Mouse (Mus musculus) MEL (cell line): ENCODE results near the gene Hectd4. TPM values are rescaled to one million over a fixed set of nuclear protein-coding genes. Genes with fewer than 3 reads are reported as not detected.

Experiments
- DNase-seq: peaks from one replicate; pipeline ENCODE4 v3.0.0; 2011; ENCODE audit warnings: low read depth, low spot score
- H3K27ac ChIP-seq: 2 replicates; pipeline ENCODE4 v1.5.1; 2012; ENCODE audit warnings: low read depth, mild to moderate bottlenecking, control low read depth, low read length, moderate library complexity; ENCODE audit not compliant: control insufficient read depth
- H3K27me3 ChIP-seq, 2 experiments: fragments of 150-350 bp in 1 of 2; sonication (generic) in 1 of 2; 2 replicates each; pipeline ENCODE4 v1.6.1; 2012; ENCODE audit warnings: low read length in 2 of 2, mild to moderate bottlenecking in 2 of 2, improper control_type of control experiment in 1 of 2, moderate library complexity in 1 of 2; ENCODE audit not compliant: insufficient read depth in 2 of 2, control insufficient read depth in 1 of 2
- H3K36me3 ChIP-seq, 2 experiments: 2 replicates each; pipeline ENCODE4 v1.6.1; 2012 to 2014; ENCODE audit warnings: low read length in 2 of 2, improper control_type of control experiment in 1 of 2, inconsistent platforms in 1 of 2, mild to moderate bottlenecking in 1 of 2; ENCODE audit not compliant: insufficient read depth in 2 of 2, control insufficient read depth in 1 of 2
- H3K4me1 ChIP-seq, 2 experiments: fragments of 150-350 bp in 1 of 2; sonication (generic) in 1 of 2; 2 replicates each; pipeline ENCODE4 v1.6.1; 2012; ENCODE audit warnings: low read length in 2 of 2, improper control_type of control experiment in 1 of 2, mild to moderate bottlenecking in 1 of 2; ENCODE audit not compliant: insufficient read depth in 2 of 2, control insufficient read depth in 1 of 2
- H3K4me3 ChIP-seq, 2 experiments: fragments of 150-350 bp in 1 of 2; sonication (generic) in 1 of 2; 2 replicates each; pipeline ENCODE4 v1.5.1; 2012; ENCODE audit warnings: low read depth in 2 of 2, low read length in 2 of 2, mild to moderate bottlenecking in 2 of 2, moderate library complexity in 2 of 2, control low read depth in 1 of 2, improper control_type of control experiment in 1 of 2; ENCODE audit not compliant: control insufficient read depth in 1 of 2, insufficient read depth in 1 of 2
- H3K79me2 ChIP-seq: 2 replicates; pipeline ENCODE4 v1.6.1; 2012; ENCODE audit warnings: mild to moderate bottlenecking, low read length, moderate library complexity; ENCODE audit not compliant: control insufficient read depth, poor library complexity, insufficient read depth
- H3K9ac ChIP-seq: 2 replicates; pipeline ENCODE4 v1.6.1; 2012; ENCODE audit warnings: low read depth, mild to moderate bottlenecking, control low read depth, low read length, moderate library complexity; ENCODE audit not compliant: control insufficient read depth, poor library complexity, severe bottlenecking
- H3K9me3 ChIP-seq: fragments of 150-350 bp; sonication (generic); replicated peaks from 2 replicates; pipeline ENCODE4 v1.6.1; 2012; ENCODE audit warnings: mild to moderate bottlenecking, low read length, improper control_type of control experiment, moderate library complexity; ENCODE audit not compliant: insufficient read depth
- BHLHE40 ChIP-seq: IDR thresholded peaks from 2 replicates; pipeline ENCODE4 v1.6.1; 2012; ENCODE audit warnings: low read depth, mild to moderate bottlenecking, inconsistent platforms, low read length, improper control_type of control experiment, borderline replicate concordance
- E2F4 ChIP-seq: IDR thresholded peaks from 2 replicates; pipeline ENCODE4 v1.6.1; 2011; ENCODE audit warnings: low read depth, low read length, improper control_type of control experiment, borderline replicate concordance
- ELF1 ChIP-seq: IDR thresholded peaks from 2 replicates; pipeline ENCODE4 v1.6.1; 2014; ENCODE audit warnings: low read depth, mild to moderate bottlenecking, inconsistent platforms, low read length, improper control_type of control experiment, moderate library complexity
- EP300 ChIP-seq, 2 experiments: IDR thresholded peaks; 2 replicates each; pipeline ENCODE4 v1.6.1; 2011; ENCODE audit warnings: improper control_type of control experiment in 2 of 2, low read length in 2 of 2, low read depth in 1 of 2, mild to moderate bottlenecking in 1 of 2
- ETS1 ChIP-seq: IDR thresholded peaks from 2 replicates; pipeline ENCODE4 v1.6.1; 2012; ENCODE audit warnings: low read depth, mild to moderate bottlenecking, inconsistent platforms, low read length, improper control_type of control experiment, moderate library complexity
- JUND ChIP-seq: IDR thresholded peaks from 2 replicates; pipeline ENCODE4 v1.6.1; 2011; ENCODE audit warnings: low read depth, mild to moderate bottlenecking, improper control_type of control experiment, low read length
- KAT2A ChIP-seq: conservative IDR thresholded peaks from 2 replicates; pipeline ENCODE4 v1.6.1; 2012; ENCODE audit warnings: low read depth, low read length, improper control_type of control experiment, inconsistent platforms
- MAX ChIP-seq: IDR thresholded peaks from 2 replicates; pipeline ENCODE4 v1.6.1; 2011; ENCODE audit warnings: low read length, improper control_type of control experiment
- MAZ ChIP-seq: IDR thresholded peaks from 2 replicates; pipeline ENCODE4 v1.6.1; 2012; ENCODE audit warnings: low read depth, mild to moderate bottlenecking, inconsistent platforms, low read length, improper control_type of control experiment
- MXI1 ChIP-seq: IDR thresholded peaks from 2 replicates; pipeline ENCODE4 v1.6.1; 2011; ENCODE audit warnings: mild to moderate bottlenecking, low read depth, low read length, improper control_type of control experiment
- MYC ChIP-seq: IDR thresholded peaks from 2 replicates; pipeline ENCODE4 v1.6.1; 2011; ENCODE audit warnings: low read depth, mild to moderate bottlenecking, low read length, improper control_type of control experiment, moderate library complexity
- POLR2A ChIP-seq, 2 experiments: IDR thresholded peaks; 2 replicates each; pipeline ENCODE4 v1.6.1; 2011 to 2012; ENCODE audit warnings: low read length in 2 of 2, mild to moderate bottlenecking in 2 of 2, control low read depth in 1 of 2, improper control_type of control experiment in 1 of 2, low read depth in 1 of 2, moderate library complexity in 1 of 2; ENCODE audit not compliant: control insufficient read depth in 1 of 2, insufficient read depth in 1 of 2, poor library complexity in 1 of 2
- POLR2AphosphoS5 ChIP-seq: IDR thresholded peaks from 2 replicates; pipeline ENCODE4 v1.6.1; 2012; ENCODE audit warnings: low read depth, borderline replicate concordance, mild to moderate bottlenecking, inconsistent platforms, low read length, moderate library complexity, mixed read lengths
- RAD21 ChIP-seq: IDR thresholded peaks from 2 replicates; pipeline ENCODE4 v1.6.1; 2011; ENCODE audit warnings: mild to moderate bottlenecking, low read depth, low read length, improper control_type of control experiment
- RCOR1 ChIP-seq: IDR thresholded peaks from 2 replicates; pipeline ENCODE4 v1.6.1; 2012; ENCODE audit warnings: low read depth, mild to moderate bottlenecking, inconsistent platforms, low read length, improper control_type of control experiment
- SMC3 ChIP-seq: IDR thresholded peaks from 2 replicates; pipeline ENCODE4 v1.6.1; 2011; ENCODE audit warnings: low read depth, low read length, improper control_type of control experiment
- UBTF ChIP-seq: IDR thresholded peaks from 2 replicates; pipeline ENCODE4 v1.6.1; 2012; ENCODE audit warnings: low read depth, mild to moderate bottlenecking, inconsistent platforms, low read length, improper control_type of control experiment, moderate library complexity, borderline replicate concordance; ENCODE audit not compliant: insufficient read depth
- USF1 ChIP-seq: IDR thresholded peaks from 2 replicates; pipeline ENCODE4 v1.6.1; 2014; ENCODE audit warnings: low read depth, mild to moderate bottlenecking, inconsistent platforms, low read length, improper control_type of control experiment, moderate library complexity
- ZMIZ1 ChIP-seq: IDR thresholded peaks from 2 replicates; pipeline ENCODE4 v1.6.1; 2012; ENCODE audit warnings: low read depth, mild to moderate bottlenecking, inconsistent platforms, low read length, improper control_type of control experiment, moderate library complexity
- polyA plus RNA-seq, 2 experiments: library from polyadenylated mRNA; stranded (reverse) in 1 of 2; unstranded in 1 of 2; fragments of >175 nt in 1 of 2; fragments of >200 nt in 1 of 2; gene quantifications; 2 replicates each; pipeline versions ENCODE4 v1.2.1 to v1.2.4; 2012; ENCODE audit warnings: low replicate concordance in 2 of 2, low read depth in 1 of 2; ENCODE audit not compliant: insufficient read length in 2 of 2, insufficient read depth in 1 of 2, missing spikeins in 1 of 2
- total RNA-seq: library from RNA; depleted of rRNA; stranded (reverse); fragments of 300-350 nt; gene quantifications from 2 replicates; pipeline ENCODE4 v1.2.3, GENCODE M21; 2012

Hectd4 gene
- total and polyA plus RNA-seq, 3 experiments: 7.0 to 10.8 TPM; not detected in 1

DNA sequence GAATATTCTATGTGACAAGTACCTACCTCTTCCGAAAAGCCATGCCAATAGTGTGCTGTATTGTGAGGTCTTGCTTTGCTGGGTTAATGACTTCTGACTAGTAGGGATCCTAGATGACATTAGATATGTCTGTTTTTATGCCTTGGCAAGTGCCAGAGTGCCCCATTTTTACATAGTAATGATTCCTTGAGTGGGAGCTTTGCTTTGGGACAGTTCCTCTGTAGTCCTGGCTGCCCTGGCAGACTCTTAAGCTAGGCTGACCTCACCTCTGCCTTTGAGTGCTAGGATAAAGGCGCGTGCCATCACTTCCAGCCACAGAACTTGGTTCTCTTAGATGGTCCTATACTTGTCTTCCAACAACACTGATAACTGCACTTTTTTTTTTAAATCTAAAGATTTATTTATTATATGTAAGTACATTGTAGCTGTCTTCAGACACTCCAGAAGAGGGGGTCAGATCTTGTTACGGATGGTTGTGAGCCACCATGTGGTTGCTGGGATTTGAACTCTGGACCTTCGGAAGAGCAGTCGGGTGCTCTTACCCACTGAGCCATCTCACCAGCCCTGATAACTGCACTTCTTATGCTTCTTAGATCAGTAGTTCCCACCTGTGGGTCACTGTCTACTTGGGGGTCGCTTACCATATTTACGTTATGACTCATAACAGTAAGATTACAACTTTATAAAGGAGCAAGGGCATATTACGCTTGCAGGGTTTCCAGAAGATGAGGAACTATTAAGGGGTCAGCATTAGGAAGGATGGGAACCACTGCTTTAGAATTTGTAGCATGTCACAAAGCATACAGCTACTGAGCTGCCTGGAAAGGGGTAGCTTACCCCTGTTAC is 10.0 kb upstream of the Hectd4 start (continued):
- TF ChIP-seq ZMIZ1 (no peak; the same call in 1 of the 2 replicates), UBTF (no peak), E2F4 (no peak), POLR2AphosphoS5 (no peak), MYC (no peak), RCOR1 (no peak), SMC3 (peak; percentile 16; the same call in 1 of the 2 replicates), BHLHE40 (0 out of 2 replicates have a peak, but pooled peaks have one; percentile 5), EP300 (IDR thresholded peaks at IDR 0.05; ENCODE audit: low read depth in 1 of 2, low read length in 2 of 2) (no peak), JUND (no peak), USF1 (no peak), ETS1 (no peak), POLR2A (IDR thresholded peaks at IDR 0.05; ENCODE audit: control insufficient read depth in 1 of 2, insufficient read depth in 1 of 2, low read depth in 1 of 2, low read length in 2 of 2, poor library complexity in 1 of 2) (peak in 1 of 2 experiments; percentile 45; a peak in 1 of 4 replicates), MAZ (no peak), RAD21 (no peak), MAX (no peak), KAT2A (no peak), MXI1 (no peak), ELF1 (no peak)

DNA sequence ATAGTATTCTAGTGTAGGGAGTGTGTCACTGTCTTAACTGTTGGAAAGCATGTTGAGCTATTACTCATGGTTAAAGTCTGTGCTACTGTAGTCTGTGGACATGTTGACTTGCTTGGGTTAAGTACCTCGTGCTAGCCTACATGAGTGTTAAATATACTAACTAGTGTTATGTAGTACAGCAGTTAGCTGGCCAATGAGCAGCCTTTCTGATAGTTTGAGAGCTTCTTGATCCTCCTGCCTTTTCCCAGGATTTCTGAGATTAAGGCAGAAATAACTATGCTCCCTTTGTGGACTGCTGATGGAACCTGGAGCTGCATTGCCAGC is 9.5 kb upstream of the Hectd4 start:
- no peak overlapping the region for H3K4me3 ChIP-seq
- H3K9ac ChIP-seq: no peak overlapping the region
- H3K79me2 ChIP-seq: peaks cover 24% of the 10 kb centered on the region
- no peaks in the 10 kb centered on the region for H3K9me3 ChIP-seq
- peak; percentile 65 for DNase-seq
- no peak; the same call in 1 of the 2 replicates for TF ChIP-seq SMC3
- no peak for TF ChIP-seq RAD21
- TF ChIP-seq USF1: no peak
- H3K27me3 ChIP-seq: no peaks in the 10 kb centered on the region
- peaks cover 16 to 26% of the 10 kb centered on the region in 2 experiments for H3K36me3 ChIP-seq
- peaks cover 2 to 17% of the 10 kb centered on the region in 2 experiments; a peak in 3 of 4 replicates for H3K4me1 ChIP-seq
- no peak overlapping the region for H3K27ac ChIP-seq
